Mouse (Mus musculus) heart, adult 2 months (tissue): Measurements from ENCODE around the gene Gatb. TPM values are rescaled to one million over a fixed set of nuclear protein-coding genes. Genes with fewer than 3 reads are reported as not detected.
A peak's percentile ranks its signal among the peaks of the same experiment; 100 is the strongest.
"Not testable (repeated sequence)": the region's sequence is repeated elsewhere in the genome, so short reads cannot be mapped to it uniquely, and the experiment has no call there.

Experiments used
- DNase-seq, 2 experiments: peaks; one replicate each; pipeline ENCODE4 v3.0.0; 2021
- H3K27ac ChIP-seq: fragments of 200-600 bp; 2 replicates; pipeline ENCODE4 v1.8.1; 2022
- H3K27me3 ChIP-seq: fragments of 200-500 bp; 2 replicates; pipeline ENCODE4 v1.6.1; 2012; ENCODE audit warnings: mild to moderate bottlenecking, low read length, inconsistent platforms, mixed read lengths; ENCODE audit not compliant: control insufficient read depth, insufficient read depth
- H3K36me3 ChIP-seq: fragments of 200-500 bp; 2 replicates; pipeline ENCODE4 v1.6.1; 2012; ENCODE audit warnings: low read length, inconsistent platforms; ENCODE audit not compliant: control insufficient read depth, insufficient read depth
- H3K4me1 ChIP-seq: fragments of 200-500 bp; 2 replicates; pipeline ENCODE4 v1.6.1; 2011; ENCODE audit warnings: low read length; ENCODE audit not compliant: control insufficient read depth, insufficient read depth
- H3K4me3 ChIP-seq: fragments of 200-600 bp; 2 replicates; pipeline ENCODE4 v1.8.1; 2022
- H3K79me2 ChIP-seq: fragments of 200-500 bp; replicated peaks from 2 replicates; pipeline ENCODE4 v1.6.1; 2012; ENCODE audit warnings: mild to moderate bottlenecking, inconsistent platforms, low read length, moderate library complexity, mixed read lengths; ENCODE audit not compliant: control insufficient read depth, insufficient read depth
- H3K9ac ChIP-seq: fragments of 200-500 bp; 2 replicates; pipeline ENCODE4 v1.6.1; 2012; ENCODE audit warnings: low read depth, mild to moderate bottlenecking, control low read depth, inconsistent platforms, low read length, mixed read lengths
- CTCF ChIP-seq: fragments of 200-600 bp; IDR thresholded peaks from 2 replicates; pipeline ENCODE4 v1.8.1; 2022; ENCODE audit warnings: antibody characterized with exemption, mild to moderate bottlenecking, moderate library complexity
- EP300 ChIP-seq: fragments of 200-500 bp; IDR thresholded peaks from 2 replicates; pipeline ENCODE4 v1.6.1; 2011; ENCODE audit warnings: low read depth, low read length, control low read depth; ENCODE audit not compliant: insufficient read depth
- POLR2A ChIP-seq: fragments of 200-500 bp; IDR thresholded peaks from 2 replicates; pipeline ENCODE4 v1.6.1; 2011; ENCODE audit warnings: mild to moderate bottlenecking, low read depth, low read length, control low read depth; ENCODE audit not compliant: insufficient read depth
- WGBS: fragments of 180-500 bp; shearing (Covaris S2); methylation state at CpG from one replicate; pipeline ENCODE4 v1.1.7; 2018; 5-methylcytosine and 5-hydroxymethylcytosine counted together
- intact Hi-C: fragments of 180-260 bp; cut with DNase I; formaldehyde crosslinking; loops from one replicate; pipeline ENCODE4 v1.15.1; 2025
- polyA plus RNA-seq: library from polyadenylated mRNA; depleted of rRNA; stranded (reverse); fragments of >200 nt; gene quantifications from 2 replicates; pipeline ENCODE4 v1.2.3, GENCODE M21; 2012
- total RNA-seq, 2 experiments: library from RNA; stranded (reverse); gene quantifications; 2 replicates each; pipeline ENCODE4 v1.2.3; 2021

Gene Gatb
- total and polyA plus RNA-seq, 3 experiments: 22.0 to 49.7 (median 45.6) TPM

DNA sequence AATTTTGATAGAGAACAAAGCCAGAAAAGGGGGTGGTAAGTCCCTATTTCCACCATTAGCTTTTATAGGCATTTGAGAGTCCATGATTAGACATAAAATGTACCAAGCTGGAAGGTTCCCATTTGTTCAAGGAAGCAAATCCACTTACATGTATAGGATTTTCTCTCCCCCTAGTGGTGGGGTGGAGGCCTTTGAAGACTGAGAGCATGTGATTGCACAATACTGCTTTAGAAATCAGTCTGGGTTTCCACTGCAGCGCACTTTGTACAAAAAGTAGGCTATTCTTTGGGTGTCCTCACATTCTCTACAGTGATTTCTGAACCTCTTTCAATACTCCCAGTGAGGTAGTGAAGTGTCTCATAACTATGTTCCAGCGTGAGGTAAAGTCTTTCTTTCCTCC, 2.6 kb upstream of the Gatb start:
- Histone ChIP-seq H3K4me3 (no peak overlapping the region), H3K79me2 (no peaks in the 10 kb centered on the region), H3K27ac (peak overlapping the region; percentile 61), H3K27me3 (no peaks in the 10 kb centered on the region), H3K9ac (no peak overlapping the region), H3K36me3 (peaks cover 2% of the 10 kb centered on the region), H3K4me1 (peaks cover 1% of the 10 kb centered on the region)
- peak in 1 of 2 experiments; percentile 42 for DNase-seq
- peak; percentile 83 for TF ChIP-seq CTCF
- no peak for TF ChIP-seq EP300
- intact Hi-C loops: loop anchor here (1.0 to 10.0 kb wide), 3 partner anchors 351 to 986 kb away; partner anchors contain the start of gene Arfip1
- 44% methylated on average over 2 of the region's 2 CpGs for WGBS

DNA sequence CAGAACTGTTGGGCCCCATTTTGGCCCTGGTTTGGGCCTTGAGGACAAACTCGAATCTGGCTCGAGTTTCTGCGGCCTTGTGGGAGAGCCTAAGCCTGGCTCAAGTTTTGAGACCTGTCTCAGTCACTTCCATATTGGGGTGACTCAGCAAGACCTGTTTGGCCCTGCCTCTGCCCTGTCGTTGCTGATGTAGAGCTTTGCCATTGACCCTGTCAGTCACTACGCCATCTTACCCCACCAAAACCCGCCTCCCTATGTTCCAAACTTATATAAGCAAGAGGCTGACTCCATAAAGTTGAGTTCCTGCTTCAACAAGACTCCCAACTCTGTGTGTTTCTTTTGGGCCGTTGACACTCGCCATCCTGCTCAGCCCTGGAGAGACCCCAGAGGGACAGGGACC, 1.4 kb upstream of the Gatb start:
- not testable (repeated sequence) for H3K9ac ChIP-seq, H3K79me2 ChIP-seq, DNase-seq, H3K27ac ChIP-seq, H3K4me3 ChIP-seq, H3K36me3 ChIP-seq, H3K4me1 ChIP-seq, H3K27me3 ChIP-seq
- 90% methylated on average over 8 of the region's 8 CpGs for WGBS
- intact Hi-C loops: loop anchor here (2.0 to 10.0 kb wide), 3 partner anchors 350 to 988 kb away; partner anchors contain the start of genes Arfip1 and Rps3a1

DNA sequence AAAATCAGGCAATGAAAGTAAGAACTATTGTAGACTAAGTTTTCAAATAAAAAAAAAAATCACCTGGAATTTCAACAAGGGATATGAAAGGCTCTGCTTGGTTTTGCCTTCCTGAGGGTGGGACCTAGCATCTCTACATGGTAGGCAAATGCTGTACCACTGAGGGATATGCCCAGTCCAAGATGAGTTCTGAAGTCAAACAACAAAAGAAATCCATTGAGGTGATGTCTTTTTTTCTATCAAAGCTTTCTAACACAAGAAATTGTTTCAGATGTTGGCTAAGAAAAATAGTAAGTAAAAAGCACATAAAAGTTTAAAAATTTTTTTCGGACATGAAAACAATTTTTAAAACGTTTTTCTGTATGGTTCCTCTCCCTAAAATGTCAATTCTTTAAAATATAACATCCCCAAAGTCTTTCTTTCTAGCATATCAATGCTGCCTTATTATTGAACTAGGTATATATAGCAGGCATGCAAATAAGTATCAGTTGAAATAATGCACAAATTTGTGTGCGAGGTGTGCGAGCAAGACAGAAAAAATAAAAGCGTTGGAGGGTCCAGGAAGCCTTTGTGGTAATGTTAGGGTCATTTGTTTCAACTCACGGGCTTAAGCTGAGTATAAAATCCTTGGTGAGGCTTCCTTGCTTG, 579 bp upstream of the Gatb start:
- WGBS: 25% methylated on average over 6 of the region's 6 CpGs
- Histone ChIP-seq H3K79me2 (no peaks in the 10 kb centered on the region), H3K9ac (peak overlapping the region; percentile 56), H3K27me3 (no peaks in the 10 kb centered on the region), H3K4me1 (peaks cover 1% of the 10 kb centered on the region), H3K27ac (peak overlapping the region; percentile 68), H3K4me3 (peak overlapping the region; percentile 45), H3K36me3 (peaks cover 2% of the 10 kb centered on the region)
- no peak for DNase-seq
- TF ChIP-seq CTCF (no peak), EP300 (no peak), POLR2A (no peak)
- intact Hi-C loops: loop anchor here (2.0 to 10.0 kb wide), 3 partner anchors 349 to 989 kb away; partner anchors contain the start of genes Arfip1 and Rps3a1

DNA sequence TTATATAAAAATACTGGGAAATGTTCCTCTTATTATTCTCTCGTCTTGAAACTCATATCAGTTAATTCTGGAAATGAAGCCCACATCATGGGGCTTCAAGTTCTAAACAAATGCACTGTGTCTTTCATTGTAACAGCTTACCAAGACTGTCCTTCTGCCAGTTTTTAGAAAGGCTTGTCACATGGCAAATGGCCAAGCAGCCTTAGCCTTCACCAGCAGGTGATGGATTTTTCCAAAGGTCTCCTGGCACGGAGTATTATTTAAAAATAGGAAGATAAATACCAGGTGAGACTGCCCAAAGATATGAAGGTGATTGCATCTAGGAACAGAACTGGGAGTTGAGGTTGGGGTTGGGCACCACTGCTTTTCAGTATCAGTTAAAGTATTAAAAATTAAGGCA, 8.8 kb downstream of the Gatb start:
- no peaks in the 10 kb centered on the region for H3K27me3 ChIP-seq
- no peak overlapping the region for H3K27ac ChIP-seq
- H3K36me3 ChIP-seq: no peaks in the 10 kb centered on the region
- WGBS: 65% methylated on average over 2 of the region's 2 CpGs
- DNase-seq: no peak
- no peak for TF ChIP-seq EP300
- no peak for TF ChIP-seq POLR2A
- TF ChIP-seq CTCF: no peak
- intact Hi-C loops: no loop called here
- H3K4me1 ChIP-seq: no peaks in the 10 kb centered on the region
- H3K79me2 ChIP-seq: no peaks in the 10 kb centered on the region
- no peak overlapping the region for H3K9ac ChIP-seq
- no peak overlapping the region for H3K4me3 ChIP-seq

DNA sequence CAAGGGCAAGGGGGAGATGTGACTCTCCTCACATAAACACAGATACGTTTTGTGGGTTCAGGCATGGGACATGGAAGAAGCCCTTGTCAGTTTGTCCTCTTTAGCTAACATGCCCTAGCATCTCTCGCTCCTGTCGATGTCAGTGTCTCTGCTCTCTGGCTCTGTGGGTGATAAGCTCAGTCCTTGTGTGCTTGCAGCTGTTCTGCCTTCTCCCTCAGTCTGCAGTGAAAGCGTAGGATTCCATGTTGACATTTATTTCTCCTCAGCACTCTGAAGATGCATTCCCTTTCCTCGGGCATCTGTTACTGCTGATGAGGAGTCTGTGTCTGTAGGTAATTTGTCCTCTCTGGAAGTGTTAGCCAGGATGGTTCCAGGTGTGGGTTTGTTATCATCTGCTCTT, 9.3 kb downstream of the Gatb start:
- no peaks in the 10 kb centered on the region for H3K4me1 ChIP-seq
- no peak overlapping the region for H3K27ac ChIP-seq
- H3K36me3 ChIP-seq: no peaks in the 10 kb centered on the region
- H3K4me3 ChIP-seq: no peak overlapping the region
- TF ChIP-seq EP300 (no peak), CTCF (no peak), POLR2A (no peak)
- WGBS: 77% methylated on average over 5 of the region's 5 CpGs
- H3K9ac ChIP-seq: no peak overlapping the region
- no peak for DNase-seq
- H3K79me2 ChIP-seq: no peaks in the 10 kb centered on the region
- no peaks in the 10 kb centered on the region for H3K27me3 ChIP-seq
- intact Hi-C loops: no loop called here

DNA sequence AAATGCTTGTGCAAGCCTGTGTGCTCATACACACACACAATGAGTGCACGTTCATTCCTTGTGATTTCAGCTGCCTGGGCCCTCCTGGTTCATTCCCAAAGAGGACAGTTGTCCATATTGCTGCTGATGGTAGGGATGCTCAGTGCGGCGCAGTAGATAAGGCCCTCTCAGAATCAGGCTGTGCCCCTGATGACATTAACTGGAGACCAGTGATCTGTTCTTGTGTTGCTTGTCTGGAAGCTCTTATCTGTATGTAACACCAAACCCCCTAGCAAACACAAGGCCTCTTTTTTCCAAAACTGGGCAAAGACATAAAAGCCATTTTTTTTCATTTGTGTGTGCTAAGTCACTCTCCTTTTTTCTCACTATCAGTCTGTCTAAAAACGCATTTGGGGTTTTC, 11.0 kb downstream of the Gatb start:
- Histone ChIP-seq H3K79me2 (no peaks in the 10 kb centered on the region), H3K27ac (no peak overlapping the region), H3K4me3 (no peak overlapping the region), H3K4me1 (peaks cover 2% of the 10 kb centered on the region), H3K27me3 (no peaks in the 10 kb centered on the region), H3K36me3 (no peaks in the 10 kb centered on the region), H3K9ac (no peak overlapping the region)
- DNase-seq: no peak
- WGBS: 80% methylated on average over 4 of the region's 4 CpGs
- no peak for TF ChIP-seq POLR2A
- no peak for TF ChIP-seq EP300
- TF ChIP-seq CTCF: no peak
- intact Hi-C loops: no loop called here
